ENCODE assay signal across 18 mouse cellular contexts in genomic region chr4:47931464-47931863, GRCm38 (mm10).
DNase-seq lines count a peak whose midpoint lies in the region; ATAC-seq lines count a peak whose summit lies in the region.
"Had no signal": no experiment of that assay in that cellular context is flagged by ENCODE, and none has a peak within 500 bp of the region (broad histone marks: within the 10 kb centered on the region; RNA-seq: fewer than 3 reads in every experiment).

No protein-coding gene starts in this region.

- no peak for ATAC-seq in cerebellum, adult (ENCODE audit: insufficient number of reproducible peaks, low FRiP score, low TSS enrichment)
- no peak for ATAC-seq in heart, embryonic 12.5 days (ENCODE audit: insufficient number of reproducible peaks, low FRiP score)
- ATAC-seq: forebrain, embryonic 14.5 days; forebrain, embryonic 16.5 days had no signal

- H3K9ac ChIP-seq in heart, embryonic 12.5 days: no peak overlapping the region
- H3K9ac ChIP-seq: embryonic facial prominence, embryonic 13.5 days; embryonic facial prominence, embryonic 15.5 days; forebrain, embryonic 12.5 days had no signal

- H3K4me2 ChIP-seq in heart, embryonic 12.5 days: no peak overlapping the region
- H3K4me2 ChIP-seq: embryonic facial prominence, embryonic 13.5 days; embryonic facial prominence, embryonic 15.5 days; forebrain, embryonic 12.5 days had no signal

- WGBS in heart, embryonic 12.5 days: 78% methylated on average over 2 of the region's 2 CpGs

- no peak overlapping the region for H3K4me3 ChIP-seq in heart, embryonic 12.5 days
- H3K4me3 ChIP-seq: embryonic facial prominence, embryonic 13.5 days; embryonic facial prominence, embryonic 15.5 days; erythroblast, embryonic 14.5 days; forebrain, embryonic 10.5 days; forebrain, embryonic 12.5 days had no signal

- H3K27ac ChIP-seq in heart, embryonic 12.5 days (ENCODE audit: poor library complexity, severe bottlenecking): no peak overlapping the region
- H3K27ac ChIP-seq: embryonic facial prominence, embryonic 13.5 days; embryonic facial prominence, embryonic 15.5 days; forebrain, embryonic 10.5 days; forebrain, embryonic 12.5 days had no signal

- peak; percentile 52 to 54 for DNase-seq in cerebellum, postnatal 14 days
- peak; percentile 6 for DNase-seq in heart, adult 11 months
- no peak for DNase-seq in urinary bladder, adult 2 months (ENCODE audit: low spot score)
- DNase-seq: adrenal gland, adult 2 months; adrenal gland, postnatal 10 days; adrenal gland, postnatal 25 days; cerebellum, adult 8-10 months; cerebellum, adult 9-11 months; embryo, embryonic 11 days had no signal

- no peaks in the 10 kb centered on the region for H3K4me1 ChIP-seq in heart, embryonic 12.5 days (replicated peaks)
- H3K4me1 ChIP-seq: embryonic facial prominence, embryonic 13.5 days; embryonic facial prominence, embryonic 15.5 days; forebrain, embryonic 10.5 days; forebrain, embryonic 12.5 days had no signal

- peaks cover 6% of the 10 kb centered on the region; the same call in 1 of the 2 replicates for H3K9me3 ChIP-seq in heart, embryonic 12.5 days (replicated peaks)
- H3K9me3 ChIP-seq: embryonic facial prominence, embryonic 13.5 days; embryonic facial prominence, embryonic 15.5 days; forebrain, embryonic 12.5 days had no signal

- H3K36me3 ChIP-seq in heart, embryonic 12.5 days: no peaks in the 10 kb centered on the region
- H3K36me3 ChIP-seq: embryonic facial prominence, embryonic 13.5 days; embryonic facial prominence, embryonic 15.5 days; forebrain, embryonic 10.5 days; forebrain, embryonic 12.5 days had no signal

- no peaks in the 10 kb centered on the region for H3K27me3 ChIP-seq in heart, embryonic 12.5 days (replicated peaks)
- H3K27me3 ChIP-seq: embryonic facial prominence, embryonic 13.5 days; embryonic facial prominence, embryonic 15.5 days; forebrain, embryonic 12.5 days had no signal
